Mouse (Mus musculus) left cerebral cortex, adult 11 months (tissue): ENCODE measurements at regions not wholly inside any gene's neighbourhood (a gene's known extent, or its start where the extent isn't known, plus 50 kb on each side); places are given as distances from the start of the nearest gene placed in this dataset.
A peak's percentile ranks its signal among the peaks of the same experiment; 100 is the strongest.
"Not testable (repeated sequence)": the region's sequence is repeated elsewhere in the genome, so short reads cannot be mapped to it uniquely, and the experiment has no call there.

ENCODE experiments used
- DNase-seq: peaks from one replicate; pipeline ENCODE4 v3.0.0; 2022; ENCODE audit warnings: low spot score

DNA sequence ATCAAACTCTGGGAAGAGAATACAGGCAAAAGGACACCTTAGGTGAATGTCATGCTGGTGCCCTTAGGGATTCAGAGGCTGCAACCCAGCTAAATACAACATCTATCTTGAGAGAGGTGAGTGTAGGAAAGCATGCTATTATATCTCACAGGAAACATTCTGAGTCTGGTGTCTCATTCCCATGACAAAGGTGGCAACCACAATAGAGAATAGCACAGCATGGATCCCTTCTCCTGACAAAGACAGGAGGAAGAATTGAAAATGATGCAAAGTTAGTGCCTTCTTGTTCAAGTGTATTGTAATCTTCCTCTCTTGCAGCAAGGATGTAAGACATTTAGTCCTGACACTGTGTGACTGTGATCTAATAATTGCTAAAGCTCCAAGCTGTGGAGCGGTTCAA, 532.8 kb downstream of the Tfec start:
- DNase-seq = no peak

- no peak for DNase-seq
Observed at GRCm38 (mm10) chr6:16362057-16362456, 536.2 kb downstream of the Tfec start.

DNA sequence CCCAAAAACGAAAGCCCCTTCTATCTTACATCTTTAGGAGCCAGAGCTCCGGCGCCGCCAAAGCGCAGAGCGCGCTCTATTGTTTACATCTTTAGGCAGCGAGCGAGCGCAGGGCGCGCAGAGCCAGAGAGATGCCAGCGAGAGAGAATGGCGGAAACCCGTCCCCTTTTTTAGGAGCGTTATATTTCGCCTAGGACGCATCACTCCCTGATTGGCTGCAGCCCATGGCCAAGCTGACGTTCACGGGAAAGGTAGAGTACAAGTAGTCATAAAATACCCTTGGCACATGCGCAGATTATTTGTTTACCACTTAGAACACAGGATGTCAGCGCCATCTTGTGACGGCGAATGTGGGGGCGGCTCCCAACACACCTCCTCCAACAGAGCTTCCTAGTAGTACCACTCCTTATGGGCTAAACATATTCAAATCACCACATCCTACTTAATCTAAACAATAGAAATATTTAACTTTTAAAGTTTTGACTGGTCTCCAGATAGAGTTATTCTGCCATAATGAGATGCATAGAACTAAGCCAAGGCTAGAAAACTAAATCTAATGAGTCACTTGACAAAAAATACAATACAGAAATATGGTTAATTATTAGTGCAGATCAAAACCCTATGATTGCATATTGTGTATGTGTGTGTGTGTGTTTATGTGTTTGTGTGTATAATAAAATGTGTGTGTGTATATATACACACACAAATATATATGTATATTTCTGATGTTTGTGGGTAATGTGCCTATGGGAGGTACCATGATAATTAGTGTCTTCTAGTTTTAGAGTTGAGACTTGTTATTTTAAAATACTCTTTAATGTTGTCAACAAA, 538.1 kb downstream of the Tfec start:
- DNase-seq = not testable (repeated sequence)

DNA sequence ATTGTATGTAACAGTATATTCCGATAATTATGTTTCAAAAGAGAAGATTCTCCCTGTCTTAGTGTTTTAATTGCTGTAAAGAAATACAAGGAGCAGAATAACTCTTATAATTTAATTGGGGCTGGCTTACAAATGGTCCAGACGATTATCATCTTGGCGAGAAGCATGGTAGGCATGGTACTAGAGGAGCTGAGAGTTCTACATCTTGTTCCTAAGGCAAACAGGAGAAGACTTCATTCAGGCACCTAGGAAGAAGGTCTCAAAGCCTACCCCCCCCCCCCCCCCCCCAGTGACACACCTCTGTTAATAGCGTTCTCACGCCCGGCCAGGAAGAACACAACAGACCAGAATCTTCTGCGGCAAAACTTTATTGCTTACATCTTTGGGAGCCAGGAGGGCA, 538.8 kb downstream of the Tfec start:
- no peak for DNase-seq

DNA sequence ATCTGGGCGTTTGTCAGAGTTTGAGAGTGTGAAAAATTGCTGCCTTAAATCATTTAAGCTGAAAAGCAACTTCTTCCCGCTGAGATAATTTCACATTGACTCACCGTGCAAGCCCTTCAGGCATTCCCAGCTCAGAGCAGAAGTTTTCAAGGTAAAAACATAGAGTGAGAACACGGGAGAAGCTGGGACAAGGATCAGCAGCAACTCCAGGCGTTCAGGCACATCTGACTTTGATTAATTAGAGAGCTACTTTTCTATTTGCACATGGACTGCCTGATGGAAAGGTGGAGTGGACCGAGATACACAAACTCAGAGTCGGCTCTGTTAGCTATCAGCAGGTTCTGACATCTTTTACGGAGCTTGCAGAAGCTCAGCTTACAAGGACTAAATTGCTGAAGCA, 564.6 kb downstream of the Tfec start:
- DNase-seq = no peak

DNA sequence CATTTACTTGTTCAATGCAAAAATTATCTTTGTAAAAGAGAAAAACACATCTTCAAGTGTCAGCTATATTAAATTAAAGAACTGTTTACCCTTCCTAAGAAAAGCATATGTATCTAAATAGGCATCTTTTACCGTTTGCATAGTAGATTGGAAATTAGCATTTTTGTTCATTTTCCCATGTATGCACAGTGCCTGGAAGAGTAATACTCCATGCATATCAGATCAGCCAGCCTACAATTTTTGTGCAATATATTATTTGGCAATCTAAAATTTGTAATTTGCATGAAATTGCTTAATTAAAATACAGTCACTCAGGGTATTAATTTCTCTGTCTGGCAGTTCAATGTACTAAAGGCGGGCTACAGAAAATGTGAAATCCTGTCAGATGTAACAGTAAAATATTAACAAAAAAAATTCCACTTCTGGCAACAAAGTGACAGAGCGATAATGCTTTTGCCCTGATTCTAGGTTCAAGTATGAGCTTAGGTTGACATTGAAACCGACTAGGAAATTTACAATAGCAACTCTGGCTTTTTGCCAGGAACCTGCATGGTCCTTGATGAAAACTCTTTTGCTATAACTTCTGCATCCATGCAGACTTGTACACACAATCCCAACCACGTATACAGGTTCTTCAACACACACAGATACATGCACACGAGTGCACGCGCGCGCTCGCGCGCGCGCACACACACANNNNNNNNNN, 583.8 kb downstream of the Tfec start:
- DNase-seq = no peak

- no peak for DNase-seq
Observed at GRCm38 (mm10) chr6:16312915-16313314, 585.3 kb downstream of the Tfec start.

DNA sequence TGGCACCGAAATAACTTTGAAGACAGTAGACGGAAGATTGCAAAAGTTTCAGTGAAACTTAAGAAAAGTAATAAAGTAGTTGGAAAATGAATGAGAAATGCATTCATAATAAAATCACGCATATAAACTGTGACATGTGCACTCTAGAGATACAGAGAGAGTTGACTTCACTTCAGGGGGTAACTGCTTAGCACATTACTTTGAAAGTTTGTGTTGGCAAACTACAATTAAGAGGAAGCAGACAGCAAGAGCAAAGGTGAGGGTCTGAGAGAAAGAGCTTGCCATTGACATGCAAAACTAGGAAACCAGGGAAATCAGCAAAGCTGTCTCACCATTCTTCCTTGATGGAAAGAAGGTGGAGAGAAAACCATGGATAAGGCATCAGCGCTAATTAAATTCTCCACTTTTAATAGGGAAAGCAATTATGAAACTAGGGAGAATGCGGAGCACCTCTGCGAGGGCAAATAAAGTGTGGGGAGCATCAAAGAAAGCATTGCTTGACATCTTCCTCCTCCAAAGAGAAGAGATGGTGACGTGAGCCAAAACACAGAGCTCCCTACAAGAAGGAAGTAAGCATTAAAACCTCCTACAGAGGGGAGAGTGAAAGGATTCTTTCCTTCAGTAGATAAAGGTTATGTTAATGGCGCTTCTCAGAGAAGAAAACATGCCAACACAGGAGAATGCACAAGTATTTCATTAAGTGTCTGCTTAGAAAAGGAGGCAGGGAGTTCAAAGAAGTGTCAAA, 563.0 kb downstream of the Mdfic start:
- peak; percentile 6 for DNase-seq

- no peak for DNase-seq
Observed at GRCm38 (mm10) chr6:16281938-16282337, 561.5 kb downstream of the Mdfic start.
